Mouse (Mus musculus): ENCODE results near the gene Kcnq5. TPM values are rescaled to one million over a fixed set of nuclear protein-coding genes. Genes with fewer than 3 reads are reported as not detected.
"Not testable (repeated sequence)": the region's sequence is repeated elsewhere in the genome, so short reads cannot be mapped to it uniquely, and the experiment has no call there.

Gene Kcnq5
- polyA plus RNA-seq, 1 experiment: 0.87 TPM

- Histone ChIP-seq H3K27ac (ENCODE audit: insufficient read depth, low read length) (no peak overlapping the region), H3K27me3 (ENCODE audit: control insufficient read depth, insufficient read depth, low read length, poor library complexity, severe bottlenecking) (no peaks in the 10 kb centered on the region), H3K36me3 (ENCODE audit: control insufficient read depth, insufficient read depth, low read length, poor library complexity, severe bottlenecking) (no peaks in the 10 kb centered on the region), H3K4me3 (ENCODE audit: low read depth, low read length) (no peak overlapping the region), H3K9ac (ENCODE audit: low read depth, poor library complexity, severe bottlenecking) (no peak overlapping the region), H3K4me1 (ENCODE audit: control insufficient read depth, insufficient read depth, low read length) (no peaks in the 10 kb centered on the region), H3K9me3 (replicated peaks; ENCODE audit: control insufficient read depth, insufficient read depth, low read length, poor library complexity, severe bottlenecking) (no peaks in the 10 kb centered on the region)
- TF ChIP-seq EP300 (IDR thresholded peaks at IDR 0.05; ENCODE audit: insufficient read depth, low read depth, low read length) (no peak), POLR2A (IDR thresholded peaks at IDR 0.05; ENCODE audit: insufficient read depth, low read length) (no peak), CTCF (IDR thresholded peaks at IDR 0.05; ENCODE audit: low read depth, low read length) (no peak)
These were observed 361.1 kb downstream of the Kcnq5 start for GRCm38 (mm10) chr1:21600606-21601005.

GRCm38 (mm10) chr1:21593872-21594271, 367.9 kb downstream of the Kcnq5 start:
- TF ChIP-seq EP300 (IDR thresholded peaks at IDR 0.05; ENCODE audit: insufficient read depth, low read depth, low read length) (no peak), CTCF (IDR thresholded peaks at IDR 0.05; ENCODE audit: low read depth, low read length) (no peak), POLR2A (IDR thresholded peaks at IDR 0.05; ENCODE audit: insufficient read depth, low read length) (no peak)
- H3K9ac ChIP-seq (ENCODE audit: low read depth, poor library complexity, severe bottlenecking): no peak overlapping the region
- no peak overlapping the region for H3K4me3 ChIP-seq (ENCODE audit: low read depth, low read length)
- H3K27me3 ChIP-seq (ENCODE audit: control insufficient read depth, insufficient read depth, low read length, poor library complexity, severe bottlenecking): no peaks in the 10 kb centered on the region
- no peaks in the 10 kb centered on the region for H3K36me3 ChIP-seq (ENCODE audit: control insufficient read depth, insufficient read depth, low read length, poor library complexity, severe bottlenecking)
- H3K4me1 ChIP-seq (ENCODE audit: control insufficient read depth, insufficient read depth, low read length): no peaks in the 10 kb centered on the region
- H3K9me3 ChIP-seq (replicated peaks; ENCODE audit: control insufficient read depth, insufficient read depth, low read length, poor library complexity, severe bottlenecking): no peaks in the 10 kb centered on the region
- no peak overlapping the region for H3K27ac ChIP-seq (ENCODE audit: insufficient read depth, low read length)

GRCm38 (mm10) chr1:21567397-21567796, 394.3 kb downstream of the Kcnq5 start:
- not testable (repeated sequence) for H3K36me3 ChIP-seq (ENCODE audit: control insufficient read depth, insufficient read depth, low read length, poor library complexity, severe bottlenecking); H3K4me3 ChIP-seq (ENCODE audit: low read depth, low read length); H3K9ac ChIP-seq (ENCODE audit: low read depth, poor library complexity, severe bottlenecking); H3K9me3 ChIP-seq (replicated peaks; ENCODE audit: control insufficient read depth, insufficient read depth, low read length, poor library complexity, severe bottlenecking); H3K27me3 ChIP-seq (ENCODE audit: control insufficient read depth, insufficient read depth, low read length, poor library complexity, severe bottlenecking); H3K4me1 ChIP-seq (ENCODE audit: control insufficient read depth, insufficient read depth, low read length); H3K27ac ChIP-seq (ENCODE audit: insufficient read depth, low read length)

GRCm38 (mm10) chr1:21554630-21555029, 407.1 kb downstream of the Kcnq5 start:
- no peak overlapping the region for H3K27ac ChIP-seq (ENCODE audit: insufficient read depth, low read length)
- H3K4me3 ChIP-seq (ENCODE audit: low read depth, low read length): no peak overlapping the region
- H3K36me3 ChIP-seq (ENCODE audit: control insufficient read depth, insufficient read depth, low read length, poor library complexity, severe bottlenecking): no peaks in the 10 kb centered on the region
- TF ChIP-seq EP300 (IDR thresholded peaks at IDR 0.05; ENCODE audit: insufficient read depth, low read depth, low read length): no peak
- no peak for TF ChIP-seq POLR2A (IDR thresholded peaks at IDR 0.05; ENCODE audit: insufficient read depth, low read length)
- TF ChIP-seq CTCF (IDR thresholded peaks at IDR 0.05; ENCODE audit: low read depth, low read length): no peak
- H3K27me3 ChIP-seq (ENCODE audit: control insufficient read depth, insufficient read depth, low read length, poor library complexity, severe bottlenecking): no peaks in the 10 kb centered on the region
- H3K9ac ChIP-seq (ENCODE audit: low read depth, poor library complexity, severe bottlenecking): no peak overlapping the region
- H3K9me3 ChIP-seq (replicated peaks; ENCODE audit: control insufficient read depth, insufficient read depth, low read length, poor library complexity, severe bottlenecking): no peaks in the 10 kb centered on the region
- H3K4me1 ChIP-seq (ENCODE audit: control insufficient read depth, insufficient read depth, low read length): no peaks in the 10 kb centered on the region

GRCm38 (mm10) chr1:21552715-21553114, 409.0 kb downstream of the Kcnq5 start:
- H3K27ac ChIP-seq (ENCODE audit: insufficient read depth, low read length): no peak overlapping the region
- H3K4me1 ChIP-seq (ENCODE audit: control insufficient read depth, insufficient read depth, low read length): no peaks in the 10 kb centered on the region
- H3K9me3 ChIP-seq (replicated peaks; ENCODE audit: control insufficient read depth, insufficient read depth, low read length, poor library complexity, severe bottlenecking): no peaks in the 10 kb centered on the region
- no peak overlapping the region for H3K4me3 ChIP-seq (ENCODE audit: low read depth, low read length)
- no peak for TF ChIP-seq EP300 (IDR thresholded peaks at IDR 0.05; ENCODE audit: insufficient read depth, low read depth, low read length)
- TF ChIP-seq CTCF (IDR thresholded peaks at IDR 0.05; ENCODE audit: low read depth, low read length): no peak
- no peak for TF ChIP-seq POLR2A (IDR thresholded peaks at IDR 0.05; ENCODE audit: insufficient read depth, low read length)
- no peaks in the 10 kb centered on the region for H3K36me3 ChIP-seq (ENCODE audit: control insufficient read depth, insufficient read depth, low read length, poor library complexity, severe bottlenecking)
- no peak overlapping the region for H3K9ac ChIP-seq (ENCODE audit: low read depth, poor library complexity, severe bottlenecking)
- H3K27me3 ChIP-seq (ENCODE audit: control insufficient read depth, insufficient read depth, low read length, poor library complexity, severe bottlenecking): peaks cover 2% of the 10 kb centered on the region; the same call in 1 of the 2 replicates

- H3K9ac ChIP-seq (ENCODE audit: low read depth, poor library complexity, severe bottlenecking): no peak overlapping the region
- no peaks in the 10 kb centered on the region for H3K27me3 ChIP-seq (ENCODE audit: control insufficient read depth, insufficient read depth, low read length, poor library complexity, severe bottlenecking)
- no peak overlapping the region for H3K4me3 ChIP-seq (ENCODE audit: low read depth, low read length)
- H3K9me3 ChIP-seq (replicated peaks; ENCODE audit: control insufficient read depth, insufficient read depth, low read length, poor library complexity, severe bottlenecking): no peaks in the 10 kb centered on the region
- no peaks in the 10 kb centered on the region for H3K4me1 ChIP-seq (ENCODE audit: control insufficient read depth, insufficient read depth, low read length)
- TF ChIP-seq EP300 (IDR thresholded peaks at IDR 0.05; ENCODE audit: insufficient read depth, low read depth, low read length) (no peak), CTCF (IDR thresholded peaks at IDR 0.05; ENCODE audit: low read depth, low read length) (no peak), POLR2A (IDR thresholded peaks at IDR 0.05; ENCODE audit: insufficient read depth, low read length) (no peak)
- no peaks in the 10 kb centered on the region for H3K36me3 ChIP-seq (ENCODE audit: control insufficient read depth, insufficient read depth, low read length, poor library complexity, severe bottlenecking)
- no peak overlapping the region for H3K27ac ChIP-seq (ENCODE audit: insufficient read depth, low read length)
These were observed 417.8 kb downstream of the Kcnq5 start for GRCm38 (mm10) chr1:21543909-21544308.

All from ES-Bruce4 (cell line).